Mouse (Mus musculus): ENCODE measurements around the gene Rpia.

DNA sequence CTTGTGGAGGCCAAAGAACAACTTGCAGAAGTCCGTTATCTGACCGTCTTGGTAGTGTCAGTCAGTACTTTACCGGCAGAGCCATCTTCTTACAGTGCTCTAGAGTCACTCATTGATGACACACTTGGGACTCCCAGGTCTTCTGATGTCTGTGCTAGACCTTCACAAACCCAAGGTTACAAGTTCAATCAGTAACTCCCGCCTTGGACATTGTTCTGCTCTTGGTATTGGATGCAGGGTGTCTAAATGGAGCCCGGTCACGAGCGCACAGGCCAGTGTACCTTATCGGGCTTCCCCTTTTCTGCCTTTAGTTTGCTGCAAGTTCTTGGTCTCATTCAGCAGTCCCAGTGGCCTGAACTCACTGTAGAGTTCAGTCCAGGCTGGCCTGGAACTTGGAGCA, 612 bp upstream of the Rpia start:
- TF ChIP-seq TAL1 (conservative IDR thresholded peaks at IDR 0.05; ENCODE audit: low read depth, low read length) (no peak), CTCF (IDR thresholded peaks at IDR 0.05; ENCODE audit: low read depth, low read length) (no peak), POLR2AphosphoS5 (IDR thresholded peaks at IDR 0.05; ENCODE audit: insufficient replicate concordance, low read depth, low read length) (no peak), GATA1 (IDR thresholded peaks at IDR 0.05; ENCODE audit: borderline replicate concordance, low read length) (no peak)
